Mouse (Mus musculus) stomach, embryonic 15.5 days (tissue): ENCODE data around the gene Tpr. TPM values are rescaled to one million over a fixed set of nuclear protein-coding genes. Genes with fewer than 3 reads are reported as not detected.

Source experiments
- ATAC-seq: fragments of 200-750 bp; cut with Nextera tagmentation; 2 replicates; pipeline ENCODE4 v1.8.0; 2017; ENCODE audit warnings: low read depth, moderate number of reproducible peaks, moderate TSS enrichment; ENCODE audit not compliant: insufficient read depth, low FRiP score
- H3K27ac ChIP-seq: fragments of 300-500 bp; sonication (generic); 2 replicates; pipeline ENCODE4 v1.5.1; 2015; ENCODE audit warnings: mild to moderate bottlenecking, inconsistent platforms
- H3K27me3 ChIP-seq: fragments of 300-500 bp; sonication (generic); replicated peaks from 2 replicates; pipeline ENCODE4 v1.6.1; 2015; ENCODE audit warnings: inconsistent platforms
- H3K36me3 ChIP-seq: fragments of 300-500 bp; sonication (generic); 2 replicates; pipeline ENCODE4 v1.6.1; 2015; ENCODE audit warnings: inconsistent platforms
- H3K4me1 ChIP-seq: fragments of 300-500 bp; sonication (generic); 2 replicates; pipeline ENCODE4 v1.6.1; 2015; ENCODE audit warnings: inconsistent platforms
- H3K4me2 ChIP-seq: fragments of 300-500 bp; sonication (generic); 2 replicates; pipeline ENCODE4 v1.6.1; 2015; ENCODE audit warnings: mild to moderate bottlenecking, inconsistent platforms
- H3K4me3 ChIP-seq: fragments of 300-500 bp; sonication (generic); replicated peaks from 2 replicates; pipeline ENCODE4 v1.5.1; 2015; ENCODE audit warnings: inconsistent platforms
- H3K9ac ChIP-seq: fragments of 300-500 bp; sonication (generic); 2 replicates; pipeline ENCODE4 v1.6.1; 2015; ENCODE audit warnings: inconsistent platforms
- H3K9me3 ChIP-seq: fragments of 300-500 bp; sonication (generic); 2 replicates; pipeline ENCODE4 v1.6.1; 2016; ENCODE audit warnings: inconsistent platforms
- WGBS: fragments of 180-500 bp; shearing (Covaris S2); methylation state at CpG from one replicate; pipeline ENCODE4 v1.1.7; 2015; 5-methylcytosine and 5-hydroxymethylcytosine counted together
- polyA plus RNA-seq: library from polyadenylated mRNA; unstranded; fragments of >200 nt; fragmentation: Nextera tagmentation; extraction: Ambion mirVana; gene quantifications from 2 replicates; pipeline ENCODE4 v1.2.1, GENCODE M21; 2015

The Tpr gene
- polyA plus RNA-seq, 1 experiment from 2014 or later = 161 TPM

DNA sequence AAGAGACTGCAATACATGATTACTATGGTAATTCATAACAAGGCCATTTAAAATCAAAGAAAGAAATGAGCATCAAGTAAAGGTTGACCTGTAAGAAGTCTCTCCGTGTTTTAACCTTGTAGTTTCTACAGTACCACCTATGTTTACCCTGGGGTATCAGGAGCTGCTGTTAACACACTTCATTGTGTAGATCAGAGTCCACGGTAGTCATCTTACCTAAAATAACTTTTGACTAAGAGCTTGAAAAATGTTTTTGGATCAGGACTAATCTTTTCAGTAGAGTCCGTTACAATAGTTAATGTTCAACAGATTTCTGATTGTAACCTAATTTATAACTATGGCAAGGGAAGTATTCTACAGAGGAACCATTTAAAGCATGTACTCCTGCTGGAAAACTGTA is 11.9 kb downstream of the Tpr start:
- Histone ChIP-seq H3K4me1 (no peaks in the 10 kb centered on the region), H3K4me3 (no peak overlapping the region), H3K36me3 (peaks cover 18% of the 10 kb centered on the region; the same call in 1 of the 2 replicates), H3K9me3 (no peaks in the 10 kb centered on the region), H3K27ac (no peak overlapping the region), H3K27me3 (no peaks in the 10 kb centered on the region), H3K9ac (no peak overlapping the region), H3K4me2 (no peak overlapping the region)
- no peak for ATAC-seq
- WGBS = 72% methylated on average over 3 of the region's 3 CpGs

DNA sequence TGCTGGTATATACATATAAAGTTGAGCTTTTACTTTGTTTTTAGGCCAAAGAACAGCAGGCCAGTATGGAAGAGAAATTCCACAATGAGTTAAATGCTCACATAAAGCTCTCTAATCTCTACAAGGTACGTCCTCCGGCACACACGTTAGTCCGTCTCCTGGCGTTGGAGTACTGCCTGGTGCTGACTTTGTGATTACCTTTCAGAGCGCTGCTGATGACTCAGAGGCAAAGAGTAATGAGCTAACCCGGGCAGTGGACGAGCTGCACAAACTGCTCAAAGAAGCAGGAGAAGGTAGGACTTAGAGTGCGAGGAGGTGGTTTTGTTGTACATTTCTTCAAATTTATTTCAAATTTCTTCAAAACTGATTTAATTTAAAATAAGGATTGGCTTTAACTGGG is 14.6 kb downstream of the Tpr start:
- Histone ChIP-seq H3K4me3 (no peak overlapping the region), H3K9me3 (no peaks in the 10 kb centered on the region), H3K9ac (no peak overlapping the region), H3K4me2 (no peak overlapping the region), H3K27ac (no peak overlapping the region), H3K4me1 (no peaks in the 10 kb centered on the region), H3K27me3 (no peaks in the 10 kb centered on the region), H3K36me3 (peaks cover 18% of the 10 kb centered on the region)
- ATAC-seq = no peak
- 77% methylated on average over 9 of the region's 9 CpGs for WGBS

GRCm38 (mm10) chr1:150409996-150410395 is 17.4 kb downstream of the Tpr start:
- H3K4me3 ChIP-seq = no peak overlapping the region
- H3K4me2 ChIP-seq = no peak overlapping the region
- H3K27ac ChIP-seq = no peak overlapping the region
- H3K27me3 ChIP-seq = no peaks in the 10 kb centered on the region
- no peaks in the 10 kb centered on the region for H3K9me3 ChIP-seq
- WGBS = 95% methylated on average over 6 of the region's 6 CpGs
- H3K9ac ChIP-seq = no peak overlapping the region
- H3K4me1 ChIP-seq = no peaks in the 10 kb centered on the region
- ATAC-seq = no peak
- H3K36me3 ChIP-seq = peaks cover 31% of the 10 kb centered on the region

DNA sequence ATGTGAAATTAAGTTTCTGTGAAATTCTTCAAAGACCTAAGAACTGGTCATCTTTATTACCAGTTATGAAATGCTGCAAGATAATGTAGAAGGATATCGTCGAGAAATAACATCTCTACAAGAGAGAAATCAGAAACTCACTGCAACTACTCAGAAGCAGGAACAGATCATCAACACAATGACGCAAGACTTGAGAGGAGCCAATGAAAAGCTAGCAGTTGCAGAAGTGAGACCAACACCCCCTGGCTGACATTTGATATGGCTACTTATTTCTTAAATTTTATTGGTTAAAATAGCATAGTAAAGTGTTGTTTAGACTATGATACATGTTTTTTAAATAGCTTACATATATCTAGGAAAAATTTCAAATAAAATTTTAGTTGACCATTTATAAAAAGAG is 23.4 kb downstream of the Tpr start:
- peaks cover 43% of the 10 kb centered on the region for H3K36me3 ChIP-seq
- H3K4me2 ChIP-seq = no peak overlapping the region
- H3K27ac ChIP-seq = no peak overlapping the region
- H3K9me3 ChIP-seq = no peaks in the 10 kb centered on the region
- no peak overlapping the region for H3K4me3 ChIP-seq
- ATAC-seq = no peak
- no peaks in the 10 kb centered on the region for H3K27me3 ChIP-seq
- H3K4me1 ChIP-seq = no peaks in the 10 kb centered on the region
- H3K9ac ChIP-seq = no peak overlapping the region
- WGBS = 89% methylated on average over 3 of the region's 3 CpGs

- H3K36me3 ChIP-seq = peaks cover 46% of the 10 kb centered on the region
- no peaks in the 10 kb centered on the region for H3K4me1 ChIP-seq
- no peak overlapping the region for H3K9ac ChIP-seq
- no peak overlapping the region for H3K4me3 ChIP-seq
- no peak for ATAC-seq
- H3K27me3 ChIP-seq = no peaks in the 10 kb centered on the region
- H3K9me3 ChIP-seq = no peaks in the 10 kb centered on the region
- no peak overlapping the region for H3K4me2 ChIP-seq
- no peak overlapping the region for H3K27ac ChIP-seq
- WGBS = 89% methylated on average over 4 of the region's 4 CpGs
Measured at GRCm38 (mm10) chr1:150418426-150418825, 25.8 kb downstream of the Tpr start.

DNA sequence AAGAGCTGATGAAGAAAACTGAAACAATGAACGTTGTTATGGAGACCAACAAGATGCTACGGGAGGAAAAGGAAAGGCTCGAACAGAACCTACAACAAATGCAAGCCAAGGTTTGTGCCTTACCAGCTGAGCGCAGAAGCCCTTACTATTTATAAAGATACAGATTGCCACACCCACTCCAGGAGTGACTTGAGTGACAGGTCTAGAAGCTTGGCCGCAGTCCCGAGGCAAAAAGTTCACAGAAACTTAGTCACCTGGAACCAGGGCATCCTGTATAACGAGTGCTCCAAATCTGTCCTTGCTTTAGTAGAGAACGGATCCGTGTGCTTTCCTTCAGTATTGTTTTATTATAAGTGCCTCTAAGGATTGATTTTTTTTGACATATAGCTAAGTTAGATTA is 33.0 kb downstream of the Tpr start:
- no peak for ATAC-seq
- 87% methylated on average over 9 of the region's 9 CpGs for WGBS

GRCm38 (mm10) chr1:150426216-150426615 is 33.6 kb downstream of the Tpr start:
- WGBS = 66% methylated on average over 3 of the region's 3 CpGs
- no peak overlapping the region for H3K4me2 ChIP-seq
- H3K9me3 ChIP-seq = no peaks in the 10 kb centered on the region
- no peak overlapping the region for H3K9ac ChIP-seq
- no peak overlapping the region for H3K27ac ChIP-seq
- no peaks in the 10 kb centered on the region for H3K27me3 ChIP-seq
- H3K4me3 ChIP-seq = no peak overlapping the region
- ATAC-seq = no peak
- peaks cover 50% of the 10 kb centered on the region for H3K36me3 ChIP-seq
- no peaks in the 10 kb centered on the region for H3K4me1 ChIP-seq

More for the DNA sequence above, 33.0 kb downstream of the Tpr start:
- Histone ChIP-seq H3K4me2 (no peak overlapping the region), H3K27me3 (no peaks in the 10 kb centered on the region), H3K27ac (no peak overlapping the region), H3K4me1 (no peaks in the 10 kb centered on the region), H3K9ac (no peak overlapping the region), H3K36me3 (peaks cover 49% of the 10 kb centered on the region), H3K9me3 (no peaks in the 10 kb centered on the region), H3K4me3 (no peak overlapping the region)

- H3K9ac ChIP-seq = no peak overlapping the region
- WGBS = 83% methylated on average over 3 of the region's 3 CpGs
- H3K27ac ChIP-seq = no peak overlapping the region
- no peaks in the 10 kb centered on the region for H3K27me3 ChIP-seq
- H3K36me3 ChIP-seq = peaks cover 38% of the 10 kb centered on the region
- H3K4me2 ChIP-seq = no peak overlapping the region
- no peaks in the 10 kb centered on the region for H3K9me3 ChIP-seq
- no peak overlapping the region for H3K4me3 ChIP-seq
- ATAC-seq = no peak
- no peaks in the 10 kb centered on the region for H3K4me1 ChIP-seq
Measured at GRCm38 (mm10) chr1:150438641-150439040, 46.0 kb downstream of the Tpr start.

DNA sequence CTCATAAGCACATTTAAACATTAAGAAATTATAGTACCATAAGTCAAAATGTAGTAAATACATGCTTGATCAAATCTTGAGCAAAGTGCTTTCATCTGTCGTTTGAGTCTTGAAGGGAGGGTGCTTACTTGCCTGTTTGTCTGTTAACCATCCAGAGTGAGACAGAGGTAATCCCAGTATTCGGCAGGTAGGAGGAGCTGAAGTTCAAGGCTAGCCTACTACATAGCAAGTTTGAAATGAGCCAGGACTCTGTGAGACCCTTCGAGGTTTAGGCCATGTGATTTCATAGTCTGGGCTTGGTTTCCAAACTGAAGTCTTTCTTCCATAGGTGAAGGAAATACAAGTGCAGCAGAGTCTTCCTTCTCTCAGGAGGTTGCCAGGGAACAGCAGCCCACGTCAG is 49.1 kb downstream of the Tpr start:
- no peak overlapping the region for H3K9ac ChIP-seq
- H3K4me3 ChIP-seq = no peak overlapping the region
- H3K4me1 ChIP-seq = no peaks in the 10 kb centered on the region
- H3K27ac ChIP-seq = no peak overlapping the region
- no peak overlapping the region for H3K4me2 ChIP-seq
- H3K27me3 ChIP-seq = no peaks in the 10 kb centered on the region
- no peaks in the 10 kb centered on the region for H3K9me3 ChIP-seq
- no peak for ATAC-seq
- peaks cover 37% of the 10 kb centered on the region for H3K36me3 ChIP-seq
- 76% methylated on average over 4 of the region's 4 CpGs for WGBS

GRCm38 (mm10) chr1:150458977-150459376 is 66.3 kb downstream of the Tpr start:
- no peak for ATAC-seq
- Histone ChIP-seq H3K9ac (no peak overlapping the region), H3K27me3 (no peaks in the 10 kb centered on the region), H3K27ac (no peak overlapping the region), H3K36me3 (no peaks in the 10 kb centered on the region), H3K4me2 (no peak overlapping the region), H3K9me3 (no peaks in the 10 kb centered on the region), H3K4me3 (no peak overlapping the region), H3K4me1 (no peaks in the 10 kb centered on the region)
- 70% methylated on average over 5 of the region's 5 CpGs for WGBS

- Histone ChIP-seq H3K9ac (no peak overlapping the region), H3K9me3 (no peaks in the 10 kb centered on the region), H3K4me1 (no peaks in the 10 kb centered on the region), H3K36me3 (no peaks in the 10 kb centered on the region), H3K4me2 (no peak overlapping the region), H3K4me3 (no peak overlapping the region), H3K27ac (no peak overlapping the region), H3K27me3 (no peaks in the 10 kb centered on the region)
- no peak for ATAC-seq
- 76% methylated on average over 3 of the region's 3 CpGs for WGBS
Measured at GRCm38 (mm10) chr1:150459599-150459998, 67.0 kb downstream of the Tpr start.

GRCm38 (mm10) chr1:150460595-150460994 is 68.0 kb downstream of the Tpr start:
- no peaks in the 10 kb centered on the region for H3K9me3 ChIP-seq
- no peak for ATAC-seq
- H3K27ac ChIP-seq = no peak overlapping the region
- no peak overlapping the region for H3K9ac ChIP-seq
- 43% methylated on average over 7 of the region's 7 CpGs for WGBS
- no peak overlapping the region for H3K4me3 ChIP-seq
- H3K4me1 ChIP-seq = no peaks in the 10 kb centered on the region
- no peak overlapping the region for H3K4me2 ChIP-seq
- H3K36me3 ChIP-seq = no peaks in the 10 kb centered on the region
- no peaks in the 10 kb centered on the region for H3K27me3 ChIP-seq

GRCm38 (mm10) chr1:150463068-150463467 is 70.4 kb downstream of the Tpr start:
- Histone ChIP-seq H3K36me3 (no peaks in the 10 kb centered on the region), H3K9me3 (no peaks in the 10 kb centered on the region), H3K27me3 (no peaks in the 10 kb centered on the region), H3K9ac (no peak overlapping the region), H3K27ac (no peak overlapping the region), H3K4me2 (no peak overlapping the region), H3K4me3 (no peak overlapping the region), H3K4me1 (no peaks in the 10 kb centered on the region)
- no peak for ATAC-seq
- 61% methylated on average over 5 of the region's 5 CpGs for WGBS
